Mouse (Mus musculus) kidney, adult 8-10 months (tissue): ENCODE results near the gene Auh.
A peak's percentile ranks its signal among the peaks of the same experiment; 100 is the strongest.

ENCODE experiments used
- DNase-seq, 2 experiments: peaks; one replicate each; pipeline ENCODE4 v3.0.0; 2022

Auh gene

GRCm38 (mm10) chr13:52929209-52930171 lies at the start of gene Auh:
Gene Auh (minus strand): TSS chr13:52929681.
- peak; percentile 76 to 83 for DNase-seq

GRCm38 (mm10) chr13:52978321-52978981 lies 49.0 kb upstream of the Auh start:
- DNase-seq, result peak in 1 of 2 experiments; percentile 40

GRCm38 (mm10) chr13:52977757-52978156 lies 48.3 kb upstream of the Auh start:
- DNase-seq, result no peak

GRCm38 (mm10) chr13:52977221-52977609 lies 47.7 kb upstream of the Auh start:
- DNase-seq, result no peak

GRCm38 (mm10) chr13:52976510-52977220 lies 47.2 kb upstream of the Auh start:
- no peak for DNase-seq

- peak; percentile 21 to 72 for DNase-seq
Observed at GRCm38 (mm10) chr13:52976130-52976509, 46.6 kb upstream of the Auh start.

GRCm38 (mm10) chr13:52974676-52975075 lies 45.2 kb upstream of the Auh start:
- DNase-seq, result peak; percentile 90 to 92

- DNase-seq, result no peak
Observed at GRCm38 (mm10) chr13:52973427-52973826, 43.9 kb upstream of the Auh start.

GRCm38 (mm10) chr13:52972626-52973025 lies 43.1 kb upstream of the Auh start:
- no peak for DNase-seq

GRCm38 (mm10) chr13:52970876-52971275 lies 41.4 kb upstream of the Auh start:
- DNase-seq, result no peak

- DNase-seq, result no peak
Observed at GRCm38 (mm10) chr13:52962922-52963321, 33.4 kb upstream of the Auh start.

- DNase-seq, result no peak
Observed at GRCm38 (mm10) chr13:52962361-52962760, 32.9 kb upstream of the Auh start.

GRCm38 (mm10) chr13:52953779-52954553 lies 24.5 kb upstream of the Auh start:
- no peak for DNase-seq

- no peak for DNase-seq
Observed at GRCm38 (mm10) chr13:52949211-52949610, 19.7 kb upstream of the Auh start.

GRCm38 (mm10) chr13:52947545-52947944 lies 18.1 kb upstream of the Auh start:
- DNase-seq, result no peak

- no peak for DNase-seq
Observed at GRCm38 (mm10) chr13:52945769-52946168, 16.3 kb upstream of the Auh start.

GRCm38 (mm10) chr13:52944116-52944515 lies 14.6 kb upstream of the Auh start:
- DNase-seq, result no peak

- no peak for DNase-seq
Observed at GRCm38 (mm10) chr13:52942876-52943388, 13.5 kb upstream of the Auh start.

GRCm38 (mm10) chr13:52940956-52941355 lies 11.5 kb upstream of the Auh start:
- DNase-seq, result no peak

GRCm38 (mm10) chr13:52930582-52930981 lies 1.1 kb upstream of the Auh start:
- DNase-seq, result peak in 1 of 2 experiments; percentile 19

- DNase-seq, result no peak
Observed at GRCm38 (mm10) chr13:52928392-52928791, 1.1 kb downstream of the Auh start.

GRCm38 (mm10) chr13:52924457-52924856 lies 5.0 kb downstream of the Auh start:
- no peak for DNase-seq
